Mouse (Mus musculus) embryonic facial prominence, embryonic 14.5 days (tissue): ENCODE results near the gene Nck2. TPM values are rescaled to one million over a fixed set of nuclear protein-coding genes. Genes with fewer than 3 reads are reported as not detected.

ENCODE experiments used
- ATAC-seq: fragments of 200-750 bp; cut with Nextera tagmentation; 2 replicates; pipeline ENCODE4 v1.8.0; 2017; ENCODE audit warnings: low read depth, moderate number of reproducible peaks, moderate TSS enrichment
- DNase-seq: peaks from one replicate; pipeline ENCODE4 v3.0.0-alpha.2; 2015; ENCODE audit warnings: low spot score
- H3K27ac ChIP-seq: fragments of 300-500 bp; sonication (generic); replicated peaks from 2 replicates; pipeline ENCODE4 v1.5.1; 2014; ENCODE audit warnings: low read depth, mild to moderate bottlenecking, low read length, moderate library complexity
- H3K27me3 ChIP-seq: fragments of 300-500 bp; sonication (generic); replicated peaks from 2 replicates; pipeline ENCODE4 v1.6.1; 2014; ENCODE audit warnings: low read length; ENCODE audit not compliant: control insufficient read depth, insufficient read depth
- H3K36me3 ChIP-seq: fragments of 300-500 bp; sonication (generic); 2 replicates; pipeline ENCODE4 v1.6.1; 2014; ENCODE audit warnings: low read length, mixed read lengths; ENCODE audit not compliant: control insufficient read depth, insufficient read depth
- H3K4me1 ChIP-seq: fragments of 300-500 bp; sonication (generic); 2 replicates; pipeline ENCODE4 v1.6.1; 2014; ENCODE audit warnings: antibody characterized with exemption, low read length; ENCODE audit not compliant: control insufficient read depth, insufficient read depth
- H3K4me2 ChIP-seq: fragments of 300-500 bp; sonication (generic); 2 replicates; pipeline ENCODE4 v1.6.1; 2014; ENCODE audit warnings: low read depth, mild to moderate bottlenecking, low read length, moderate library complexity, mixed read lengths
- H3K4me3 ChIP-seq: fragments of 300-500 bp; sonication (generic); 2 replicates; pipeline ENCODE4 v1.5.1; 2014; ENCODE audit warnings: low read depth, mild to moderate bottlenecking, low read length
- H3K9ac ChIP-seq: fragments of 300-500 bp; sonication (generic); 2 replicates; pipeline ENCODE4 v1.6.1; 2014; ENCODE audit warnings: low read depth, mild to moderate bottlenecking, low read length, moderate library complexity, mixed read lengths
- H3K9me3 ChIP-seq: fragments of 300-500 bp; sonication (generic); 2 replicates; pipeline ENCODE4 v1.6.1; 2016; ENCODE audit warnings: low read length; ENCODE audit not compliant: control insufficient read depth
- WGBS: fragments of 180-500 bp; shearing (Covaris S2); extraction: QIAGEN DNeasy Blood & Tissue Kit; methylation state at CpG from one replicate; pipeline ENCODE4 v1.1.7; 2014; 5-methylcytosine and 5-hydroxymethylcytosine counted together
- polyA plus RNA-seq: library from polyadenylated mRNA; unstranded; fragments of >200 nt; fragmentation: Nextera tagmentation; extraction: Ambion mirVana; gene quantifications from 2 replicates; pipeline ENCODE4 v1.2.1, GENCODE M21; 2014

Nck2 gene
- polyA plus RNA-seq, 1 experiment from 2014 or later, result 37.3 TPM

DNA sequence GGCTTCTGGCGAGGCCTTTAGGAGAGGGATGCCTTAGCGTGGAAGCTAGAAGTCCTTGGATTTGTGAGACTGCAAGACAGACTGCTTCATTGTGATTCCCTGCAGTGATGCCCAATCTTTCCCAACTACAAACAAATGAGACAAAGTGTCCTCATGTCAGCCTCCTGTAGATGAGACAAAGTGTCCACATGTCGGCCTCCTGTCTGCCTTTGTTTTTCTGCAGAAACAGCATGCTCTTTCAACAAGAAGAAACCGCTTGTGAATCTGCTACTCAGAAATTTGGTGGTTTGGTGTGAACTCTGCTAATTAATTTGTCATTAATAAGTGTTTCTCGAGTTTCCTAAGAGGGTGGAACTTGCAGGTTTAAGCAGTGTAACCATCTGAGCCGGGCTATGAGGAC lies 53.6 kb downstream of the Nck2 start:
- 75% methylated on average over 6 of the region's 6 CpGs for WGBS
- DNase-seq (no peak), ATAC-seq (no peak)
- Histone ChIP-seq H3K4me1 (peaks cover 23% of the 10 kb centered on the region), H3K4me3 (no peak overlapping the region), H3K4me2 (no peak overlapping the region), H3K36me3 (no peaks in the 10 kb centered on the region), H3K9me3 (no peaks in the 10 kb centered on the region), H3K27me3 (no peaks in the 10 kb centered on the region), H3K9ac (no peak overlapping the region), H3K27ac (no peak overlapping the region)

DNA sequence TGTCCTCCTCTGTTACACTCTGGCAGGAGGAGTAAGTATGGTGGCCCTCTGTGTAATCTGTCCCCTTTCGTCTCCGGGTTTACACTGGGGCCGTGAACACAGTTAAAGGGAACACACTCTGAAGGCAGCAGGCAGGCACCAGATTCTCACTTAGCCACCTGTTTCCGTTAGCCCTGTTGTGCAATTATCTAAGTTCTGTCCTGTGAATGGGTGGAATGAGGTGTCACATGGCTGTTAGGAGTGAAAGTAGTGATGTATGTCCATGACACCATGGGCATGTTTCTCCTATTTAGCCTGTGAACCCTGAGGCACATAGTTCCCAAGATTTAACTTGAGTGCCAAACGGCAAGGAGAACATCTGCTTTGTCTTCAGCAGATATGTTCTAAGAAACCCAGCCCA lies 55.7 kb downstream of the Nck2 start:
- H3K4me3 ChIP-seq, result no peak overlapping the region
- peaks cover 42% of the 10 kb centered on the region for H3K4me1 ChIP-seq
- H3K27me3 ChIP-seq, result no peaks in the 10 kb centered on the region
- H3K27ac ChIP-seq, result no peak overlapping the region
- no peak for DNase-seq
- no peak overlapping the region for H3K9ac ChIP-seq
- H3K4me2 ChIP-seq, result no peak overlapping the region
- H3K9me3 ChIP-seq, result no peaks in the 10 kb centered on the region
- no peaks in the 10 kb centered on the region for H3K36me3 ChIP-seq
- ATAC-seq, result no peak
- 70% methylated on average over 5 of the region's 5 CpGs for WGBS

DNA sequence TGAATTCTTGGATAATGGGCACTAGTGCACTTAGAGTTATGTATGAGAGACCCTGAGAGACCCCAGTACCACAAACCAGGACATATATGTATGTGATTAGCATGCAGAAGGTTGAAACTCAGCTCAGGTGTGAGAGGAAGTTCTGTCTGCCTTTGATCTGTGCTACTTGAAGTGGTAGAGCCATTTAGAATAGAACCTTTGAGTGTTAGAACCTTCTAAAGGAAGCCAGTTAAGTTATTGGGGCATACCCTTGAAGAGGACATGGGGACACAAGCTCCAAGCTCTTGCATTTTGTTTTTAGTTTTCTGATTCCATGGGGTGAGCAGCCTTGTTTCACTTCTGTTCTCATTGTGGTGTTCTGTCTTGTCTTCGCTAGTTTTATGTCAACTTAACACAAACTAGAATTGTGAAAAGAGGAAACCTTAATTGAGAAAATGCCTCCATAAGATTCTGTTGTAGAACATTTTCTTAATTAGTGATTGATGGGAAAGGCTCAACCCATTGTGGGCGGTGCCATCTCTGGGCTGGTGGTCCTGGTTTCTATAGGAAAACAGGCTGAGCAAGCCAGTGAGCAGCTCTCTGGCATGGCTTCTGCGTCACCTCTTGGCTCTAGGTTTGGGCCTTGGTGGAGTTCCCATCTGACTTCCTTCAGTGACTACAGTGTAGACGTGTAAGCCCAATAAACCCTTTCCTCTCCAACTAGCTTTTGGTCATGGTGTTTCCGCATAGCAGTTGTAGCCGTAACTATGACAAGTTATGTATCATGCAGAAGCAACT lies 57.0 kb downstream of the Nck2 start:
- Histone ChIP-seq H3K27ac (no peak overlapping the region), H3K27me3 (no peaks in the 10 kb centered on the region), H3K9me3 (no peaks in the 10 kb centered on the region), H3K4me3 (no peak overlapping the region), H3K4me2 (no peak overlapping the region), H3K9ac (no peak overlapping the region), H3K4me1 (peaks cover 36% of the 10 kb centered on the region), H3K36me3 (no peaks in the 10 kb centered on the region)
- DNase-seq, result no peak
- WGBS, result 83% methylated on average over 6 of the region's 6 CpGs
- ATAC-seq, result no peak

GRCm38 (mm10) chr1:43501920-43502791 lies 57.8 kb downstream of the Nck2 start:
- Histone ChIP-seq H3K4me3 (no peak overlapping the region), H3K9me3 (no peaks in the 10 kb centered on the region), H3K36me3 (no peaks in the 10 kb centered on the region), H3K27me3 (no peaks in the 10 kb centered on the region), H3K4me1 (peaks cover 40% of the 10 kb centered on the region), H3K9ac (no peak overlapping the region), H3K27ac (no peak overlapping the region), H3K4me2 (no peak overlapping the region)
- DNase-seq, result no peak
- ATAC-seq, result peak; percentile 66; the same call in 1 of the 2 replicates
- WGBS, result 63% methylated on average over 10 of the region's 10 CpGs

DNA sequence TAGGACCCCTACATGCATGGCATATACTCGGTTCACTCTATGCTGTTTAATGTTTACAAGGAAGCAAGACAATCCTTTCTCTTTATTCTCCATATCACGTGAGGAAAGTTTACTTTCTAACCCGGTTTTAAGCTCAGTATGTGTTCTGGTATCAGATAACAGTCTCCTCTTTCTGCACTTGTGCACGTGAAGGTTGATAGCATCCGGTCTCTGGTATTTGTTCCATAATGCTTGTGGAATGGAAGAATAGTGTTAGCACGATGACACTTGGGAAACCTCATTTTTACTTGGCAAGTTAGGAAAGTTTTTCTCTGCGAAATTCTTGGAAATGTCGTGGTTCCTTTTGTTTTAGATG lies 58.4 kb downstream of the Nck2 start:
- Histone ChIP-seq H3K4me1 (peaks cover 42% of the 10 kb centered on the region), H3K36me3 (no peaks in the 10 kb centered on the region), H3K4me3 (no peak overlapping the region), H3K27me3 (no peaks in the 10 kb centered on the region), H3K4me2 (no peak overlapping the region), H3K9me3 (no peaks in the 10 kb centered on the region), H3K9ac (no peak overlapping the region), H3K27ac (no peak overlapping the region)
- WGBS, result 44% methylated on average over 8 of the region's 8 CpGs
- ATAC-seq (no peak; the same call in 1 of the 2 replicates), DNase-seq (peak; percentile 49)

DNA sequence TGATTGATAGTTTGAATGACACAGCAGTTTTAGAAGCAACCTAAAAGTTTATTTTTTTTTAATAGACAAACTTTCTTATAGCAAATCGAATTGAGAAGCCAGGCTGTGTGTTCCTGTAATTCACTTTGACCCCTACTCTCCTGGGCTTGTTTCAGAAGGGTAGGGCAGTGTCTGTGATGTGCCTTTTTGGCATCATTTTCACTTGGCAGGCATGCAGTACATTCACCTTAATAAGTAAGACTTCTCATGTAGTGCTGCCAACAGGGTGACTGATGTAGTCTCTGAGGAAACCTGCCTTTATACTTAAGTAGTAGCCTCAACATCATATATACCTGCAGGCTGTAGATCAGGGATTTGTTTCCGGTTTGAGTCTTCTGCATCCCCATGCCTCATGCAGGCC lies 58.9 kb downstream of the Nck2 start:
- DNase-seq (no peak), ATAC-seq (no peak)
- H3K27me3 ChIP-seq, result no peaks in the 10 kb centered on the region
- no peak overlapping the region for H3K9ac ChIP-seq
- H3K27ac ChIP-seq, result peak overlapping the region; percentile 23; the same call in 1 of the 2 replicates
- WGBS, result 65% methylated on average over 2 of the region's 2 CpGs
- H3K9me3 ChIP-seq, result no peaks in the 10 kb centered on the region
- H3K4me2 ChIP-seq, result no peak overlapping the region
- no peak overlapping the region for H3K4me3 ChIP-seq
- H3K36me3 ChIP-seq, result no peaks in the 10 kb centered on the region
- H3K4me1 ChIP-seq, result peaks cover 42% of the 10 kb centered on the region

DNA sequence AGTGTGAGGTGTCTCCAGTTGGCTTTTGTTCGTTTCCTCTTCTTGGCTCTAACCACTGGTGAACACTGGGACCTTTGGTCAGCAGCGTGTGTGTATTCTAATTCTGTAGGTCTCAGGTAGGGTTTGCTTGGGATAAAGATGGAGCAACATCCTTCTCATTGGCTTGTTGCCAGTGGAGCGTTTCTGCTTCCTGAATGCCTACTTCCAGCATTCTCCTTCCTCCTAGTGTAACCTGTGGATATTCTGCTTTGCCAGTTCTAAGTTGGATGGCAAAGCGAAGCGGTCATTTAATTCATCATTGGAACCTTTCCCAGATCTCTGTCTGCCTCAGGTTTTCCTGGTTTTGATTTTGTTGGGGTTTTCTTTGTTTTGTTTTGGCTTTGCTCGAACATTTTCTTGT lies 59.3 kb downstream of the Nck2 start:
- DNase-seq (peak; percentile 32), ATAC-seq (no peak)
- Histone ChIP-seq H3K4me2 (no peak overlapping the region), H3K27ac (peak overlapping the region; percentile 23; the same call in 1 of the 2 replicates), H3K4me3 (no peak overlapping the region), H3K36me3 (no peaks in the 10 kb centered on the region), H3K27me3 (no peaks in the 10 kb centered on the region), H3K9me3 (no peaks in the 10 kb centered on the region), H3K9ac (no peak overlapping the region), H3K4me1 (peaks cover 42% of the 10 kb centered on the region)
- 64% methylated on average over 6 of the region's 6 CpGs for WGBS

GRCm38 (mm10) chr1:43504235-43504634 lies 59.9 kb downstream of the Nck2 start:
- Histone ChIP-seq H3K9ac (no peak overlapping the region), H3K4me2 (no peak overlapping the region), H3K4me1 (peaks cover 42% of the 10 kb centered on the region), H3K36me3 (no peaks in the 10 kb centered on the region), H3K9me3 (no peaks in the 10 kb centered on the region), H3K4me3 (no peak overlapping the region), H3K27me3 (no peaks in the 10 kb centered on the region), H3K27ac (peak overlapping the region; percentile 40; the same call in 1 of the 2 replicates)
- DNase-seq, result peak; percentile 83
- ATAC-seq, result peak; percentile 53; the same call in 1 of the 2 replicates
- WGBS, result 23% methylated on average over 4 of the region's 4 CpGs
